Mouse (Mus musculus): ENCODE results near the gene Sik1. TPM values are rescaled to one million over a fixed set of nuclear protein-coding genes. Genes with fewer than 3 reads are reported as not detected.

Sik1 gene
- total RNA-seq, 4 experiments from 2014 or later = 8.6 to 127 (median 15.7) TPM

DNA sequence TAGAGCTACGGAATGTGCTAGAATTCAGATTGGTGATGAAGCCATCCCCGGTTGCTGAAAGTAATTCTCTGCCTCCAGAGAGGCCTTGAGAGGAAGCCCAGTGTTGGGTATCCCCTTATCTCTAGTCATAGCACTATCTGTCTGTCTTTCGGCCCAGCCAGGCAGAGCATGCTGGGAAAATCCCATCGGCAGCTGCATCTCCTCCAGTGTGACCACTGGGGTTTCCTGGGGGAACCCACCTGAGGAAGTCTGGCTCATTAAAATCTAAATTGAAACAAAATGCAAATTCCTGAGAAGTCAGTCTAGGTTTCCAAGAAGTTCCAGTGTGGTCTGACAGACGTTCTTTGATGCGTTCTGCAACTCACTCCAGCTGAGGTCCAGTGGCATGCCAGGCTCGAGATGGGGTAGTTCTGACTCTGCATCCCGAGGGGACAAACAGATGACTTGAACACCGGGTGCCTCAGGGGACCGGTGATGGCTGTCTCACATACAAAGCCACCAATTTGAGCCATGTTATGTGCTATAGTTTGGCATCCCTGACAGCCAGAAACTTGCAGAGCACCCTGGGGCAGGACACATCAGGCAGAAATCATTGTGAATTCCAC, 19.8 kb upstream of the Sik1 start:
- peak; percentile 0 for DNase-seq

DNA sequence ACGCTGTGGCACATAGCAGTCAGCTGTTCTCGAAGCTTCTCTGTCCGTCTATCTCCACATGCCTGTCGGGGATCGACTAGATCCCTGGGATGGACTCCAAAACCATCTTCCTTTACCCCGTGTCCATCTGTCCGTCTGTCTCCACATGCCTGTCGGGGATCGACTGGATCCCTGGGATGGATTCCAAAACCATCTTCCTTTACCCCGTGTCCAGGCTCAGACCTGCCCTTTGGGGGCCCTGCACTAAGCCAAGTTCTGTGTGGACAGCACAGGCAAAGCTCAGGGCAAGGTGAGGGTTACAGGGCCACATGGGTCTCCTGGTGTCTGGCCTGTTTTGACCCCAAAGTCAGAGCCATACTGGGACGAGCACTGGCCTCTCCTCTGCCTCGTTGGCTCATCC, 19.1 kb upstream of the Sik1 start:
- peak; percentile 1 for DNase-seq

DNA sequence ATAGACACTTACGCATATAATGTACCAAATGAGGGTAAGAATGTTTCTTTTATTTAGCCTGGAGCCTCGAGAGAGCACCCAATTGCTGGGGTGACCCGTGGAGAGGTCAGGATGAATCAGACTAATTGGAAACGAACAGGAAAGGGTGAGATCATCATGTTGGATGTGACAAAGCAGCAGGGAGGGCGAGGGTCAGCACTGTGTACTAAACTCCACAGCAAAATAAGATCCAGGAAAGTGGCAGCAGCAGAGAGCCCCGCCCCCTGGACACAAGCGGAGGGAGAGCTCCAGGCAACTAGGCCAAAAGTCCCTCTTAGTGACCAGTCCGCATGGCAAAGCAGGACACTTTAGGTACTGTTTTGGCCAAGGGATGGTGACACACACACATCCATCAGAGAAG, 18.4 kb upstream of the Sik1 start:
- peak; percentile 55 for DNase-seq

DNA sequence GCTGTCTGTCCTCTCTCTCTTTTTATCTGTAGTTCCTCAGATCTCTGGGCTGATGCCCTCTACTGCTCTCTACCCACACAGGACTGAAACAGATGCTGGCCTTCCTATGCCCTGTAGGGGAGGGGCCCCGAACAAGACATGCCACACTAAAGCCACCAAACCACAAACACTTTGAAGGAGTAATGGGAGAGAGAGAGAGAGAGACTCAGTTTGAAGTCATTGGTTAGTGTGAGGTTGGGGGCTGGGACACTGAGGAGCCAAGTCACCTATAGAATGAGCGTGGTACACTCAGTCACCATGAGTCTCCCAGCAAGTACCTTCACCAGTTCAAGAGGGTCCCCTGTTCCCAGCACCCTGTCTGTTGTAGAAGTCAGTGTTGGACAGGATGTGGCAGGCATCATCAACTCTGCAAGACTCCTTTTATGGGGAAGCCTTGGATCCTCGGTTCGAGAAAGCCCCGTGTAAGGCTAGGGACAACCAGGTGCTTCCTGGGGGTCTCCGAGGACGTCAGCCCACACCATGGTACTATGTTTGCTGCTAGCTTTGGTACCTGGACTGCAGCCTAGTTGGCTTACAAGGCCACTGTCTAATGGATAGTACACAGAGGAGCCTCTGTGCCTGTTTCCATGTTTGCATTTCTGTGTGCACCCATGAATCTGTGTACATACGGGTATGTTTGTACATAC, 17.7 kb upstream of the Sik1 start:
- peak; percentile 1 for DNase-seq

DNA sequence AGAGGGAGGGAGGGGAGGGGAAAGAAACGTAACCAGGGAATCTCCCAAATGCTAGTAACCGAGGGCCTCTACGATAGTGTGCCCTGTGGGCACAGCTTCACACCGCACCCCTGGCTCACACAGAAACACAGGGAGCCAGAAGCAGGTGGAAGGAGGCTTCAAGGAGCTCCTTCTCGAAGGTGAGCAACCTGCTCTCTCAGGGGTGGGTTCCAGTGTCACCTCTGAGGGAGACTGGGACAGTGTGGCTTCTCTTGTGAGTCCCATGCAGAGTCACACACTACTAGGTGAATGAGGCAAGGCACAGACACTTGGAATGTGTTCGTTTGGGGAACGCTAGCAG, 17.2 kb upstream of the Sik1 start:
- DNase-seq = peak; percentile 0

DNA sequence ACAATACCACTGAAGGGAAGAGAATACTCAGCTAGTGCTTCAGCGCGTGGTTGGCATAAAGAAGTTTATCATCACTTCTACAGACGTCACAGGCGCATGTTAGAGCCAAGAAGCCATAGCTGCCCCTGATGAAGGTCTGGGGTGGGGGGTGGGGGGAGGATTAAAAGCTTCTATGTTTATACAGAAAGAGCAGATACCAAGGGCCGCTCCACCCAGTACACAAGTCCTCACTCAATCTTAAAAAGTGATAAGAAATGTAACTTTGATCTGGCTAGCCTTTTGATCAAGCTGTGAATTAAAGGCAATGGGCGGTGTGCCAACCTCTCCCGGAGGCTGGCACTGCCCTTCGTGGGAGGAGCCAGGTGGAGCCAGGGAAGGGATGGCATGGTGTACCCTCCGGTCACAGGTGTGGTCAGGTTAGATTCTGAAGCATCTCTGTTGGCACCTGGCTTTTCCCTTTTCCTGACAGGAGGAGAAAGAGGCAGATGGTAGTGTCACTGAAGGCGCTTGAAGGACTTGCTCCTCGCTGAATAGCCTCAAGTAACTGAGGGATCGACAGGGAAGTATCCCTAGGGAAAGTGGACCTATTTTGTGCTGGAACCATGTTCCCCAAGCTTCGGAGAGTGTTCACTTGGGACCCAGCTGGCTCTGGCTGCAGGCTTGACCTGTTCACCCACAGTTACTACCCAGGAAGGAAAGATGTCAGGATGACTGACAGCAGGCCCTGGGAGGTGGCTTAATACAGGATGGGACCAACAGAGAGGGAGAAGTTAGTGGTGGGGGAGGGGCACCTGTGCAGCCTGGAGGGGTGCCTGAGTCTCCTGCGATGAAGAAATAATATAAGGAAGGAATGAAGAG, 16.6 kb upstream of the Sik1 start:
- DNase-seq = peak; percentile 7

DNA sequence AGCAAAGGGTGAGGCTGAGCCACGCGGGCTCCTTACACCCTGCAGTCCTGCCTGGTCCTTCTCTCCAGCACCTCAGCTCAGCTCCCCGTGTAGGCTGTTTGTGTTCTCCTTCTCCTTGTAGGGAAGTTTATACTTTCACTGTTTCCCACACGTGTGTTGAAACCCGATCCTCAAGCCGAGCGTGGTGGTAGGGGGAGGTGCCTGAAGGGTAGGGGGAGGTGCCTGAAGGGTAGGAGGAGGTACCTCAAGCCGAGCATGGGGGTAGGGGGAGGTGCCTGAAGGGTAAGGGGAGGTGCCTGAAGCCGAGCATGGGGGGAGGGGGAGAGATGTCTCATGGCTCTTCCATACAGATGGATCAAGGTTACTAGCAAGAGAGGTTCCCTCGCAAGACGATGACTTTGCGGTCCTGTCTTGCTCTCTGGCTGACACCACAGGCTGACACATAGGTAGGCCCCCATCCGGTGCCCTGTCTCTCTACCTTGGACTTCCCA, 15.4 kb upstream of the Sik1 start:
- DNase-seq = peak; percentile 0

DNA sequence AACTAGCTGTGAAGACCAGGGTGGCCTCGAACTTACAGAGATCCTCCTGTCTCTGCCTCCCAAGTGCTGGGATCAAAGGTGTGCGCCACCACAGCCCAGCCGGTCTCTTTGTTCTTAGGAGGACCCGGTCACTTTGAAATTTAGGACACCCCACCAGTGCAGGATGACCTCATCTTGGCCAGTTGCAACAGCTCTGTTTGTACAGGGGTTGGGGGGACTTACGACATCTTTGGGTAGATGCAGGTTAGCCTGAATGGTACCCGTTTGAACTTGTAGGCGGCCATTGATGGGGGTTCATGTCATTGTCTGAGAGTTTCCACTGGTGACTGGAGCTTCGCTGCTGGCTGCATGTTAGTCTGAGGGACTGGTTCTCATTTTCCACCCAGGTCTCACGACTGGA, 14.8 kb upstream of the Sik1 start:
- peak; percentile 0 for DNase-seq

DNA sequence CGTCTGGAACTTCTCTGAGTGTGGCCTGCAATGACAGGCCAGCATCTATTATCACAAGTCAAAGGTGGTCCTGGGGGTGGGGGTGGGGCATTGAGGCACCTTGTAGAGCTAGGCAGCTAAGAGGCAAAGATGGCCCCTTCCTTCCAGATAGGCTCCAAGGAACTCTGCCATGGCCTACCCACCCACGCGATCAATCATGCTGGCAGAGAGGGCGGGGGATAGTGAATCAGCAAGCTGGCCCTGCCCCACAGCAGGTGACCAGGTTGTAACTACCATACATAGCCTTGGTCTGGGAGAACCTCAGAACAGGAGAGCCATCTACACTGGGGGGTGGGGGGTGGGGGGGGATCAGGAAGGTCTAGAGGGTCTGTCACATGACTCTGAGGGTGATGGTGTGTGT, 12.5 kb upstream of the Sik1 start:
- peak; percentile 0 for DNase-seq

DNA sequence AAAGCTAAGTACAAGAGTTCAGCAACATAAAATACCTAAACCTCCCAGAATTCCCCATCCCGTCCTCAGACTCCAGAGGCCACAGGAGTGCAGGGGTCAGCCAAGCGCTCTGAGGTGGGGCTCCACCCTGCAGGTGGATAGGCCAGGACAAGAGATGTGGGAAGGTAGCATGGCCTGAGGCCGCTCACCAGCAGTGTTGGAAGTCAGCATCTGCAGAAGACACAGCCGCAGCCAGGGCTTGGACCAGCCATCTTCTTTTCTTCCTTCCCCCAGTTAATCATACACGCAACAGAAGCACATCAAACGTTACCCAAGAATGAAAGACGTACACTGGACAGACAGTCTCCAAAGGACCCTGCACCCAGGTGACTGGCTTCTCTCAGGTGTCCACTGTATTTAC, 11.5 kb upstream of the Sik1 start:
- DNase-seq = peak; percentile 0

DNA sequence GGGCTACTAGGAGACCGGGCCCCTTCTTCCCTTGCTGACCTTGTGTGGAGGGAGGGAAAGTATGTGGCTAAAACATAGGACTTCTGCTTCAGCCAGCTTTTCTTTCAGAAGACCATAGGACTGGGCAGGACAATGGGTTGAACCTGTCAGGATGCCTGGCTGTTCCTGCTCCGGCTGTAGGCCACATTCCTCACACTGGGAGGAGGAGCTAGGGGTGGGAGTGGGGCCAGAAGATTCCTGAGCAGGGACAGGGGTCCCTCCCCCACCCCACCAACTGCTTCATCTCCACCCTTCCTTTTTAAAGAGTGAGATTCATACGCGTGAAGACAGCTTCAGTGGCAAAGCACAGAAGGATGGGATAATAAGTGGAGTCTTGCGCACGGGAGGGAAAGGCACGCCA, 10.0 kb upstream of the Sik1 start:
- no peak for DNase-seq

DNA sequence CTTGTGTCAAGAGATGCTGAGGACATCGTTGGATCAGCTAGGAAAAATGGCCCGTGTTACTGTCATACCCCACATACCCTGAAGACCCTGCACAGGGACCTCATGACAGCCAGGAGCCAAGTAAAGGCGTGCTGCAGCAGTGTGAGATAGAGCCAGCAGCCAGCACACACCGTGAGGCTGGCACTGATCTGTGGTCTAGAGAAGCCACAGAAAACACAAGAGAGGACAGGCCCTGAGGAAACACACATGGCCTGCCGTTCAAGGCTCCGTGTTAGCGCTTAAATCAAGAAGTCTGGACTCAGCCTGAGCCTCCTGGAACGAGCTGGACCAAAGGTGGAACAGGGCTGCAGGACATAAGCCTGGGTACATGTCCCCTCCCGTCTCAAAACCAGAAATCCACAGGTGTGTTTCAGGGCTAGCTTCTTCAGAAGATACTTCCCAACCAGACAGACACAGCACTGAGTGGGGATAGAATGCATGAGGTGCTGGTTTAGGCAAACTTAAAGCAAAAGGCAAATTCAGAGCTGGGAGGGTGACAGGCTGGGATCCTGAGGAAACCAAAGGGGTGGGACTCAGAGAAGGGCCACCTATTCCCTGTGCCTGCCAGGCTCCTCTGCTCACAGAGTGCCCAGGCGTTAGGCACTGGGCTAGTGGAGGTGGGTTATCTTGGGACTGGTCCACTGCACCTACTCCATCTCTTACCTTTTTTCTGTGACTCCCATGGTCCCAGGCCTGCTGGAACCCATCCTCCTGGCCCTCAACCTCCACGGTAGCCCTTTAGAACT, 9.3 kb upstream of the Sik1 start:
- DNase-seq = peak; percentile 0

DNA sequence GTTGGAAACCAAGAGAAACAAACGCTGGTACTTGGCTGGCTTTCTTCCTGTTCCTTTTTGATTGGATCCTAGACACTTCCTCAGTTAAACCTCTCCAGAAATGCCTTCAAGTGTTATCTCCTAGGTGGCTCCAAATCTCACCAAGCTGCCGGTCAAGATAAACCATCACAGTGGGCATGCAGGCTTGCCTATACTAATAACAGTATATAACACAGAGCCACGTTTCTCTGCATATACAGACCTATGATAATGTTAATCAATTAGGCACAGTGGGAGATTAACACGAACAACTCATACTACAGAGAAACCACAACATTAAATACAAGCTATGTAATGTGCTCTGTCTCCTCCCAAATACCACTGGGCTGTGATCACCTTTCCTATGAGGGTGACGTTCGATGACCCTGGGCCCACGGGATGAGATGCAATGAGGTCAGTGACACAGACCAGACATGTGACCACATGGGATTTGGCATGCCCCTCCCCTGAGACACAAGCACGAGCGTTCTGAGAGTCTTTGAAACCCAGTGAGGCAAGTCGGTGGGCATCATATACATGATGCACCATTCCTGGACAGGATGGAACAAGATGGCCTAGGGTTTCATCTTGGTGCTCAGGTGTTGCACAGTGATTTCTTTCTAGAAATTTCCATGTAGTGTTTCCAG, 7.7 kb upstream of the Sik1 start:
- DNase-seq = peak; percentile 0

DNA sequence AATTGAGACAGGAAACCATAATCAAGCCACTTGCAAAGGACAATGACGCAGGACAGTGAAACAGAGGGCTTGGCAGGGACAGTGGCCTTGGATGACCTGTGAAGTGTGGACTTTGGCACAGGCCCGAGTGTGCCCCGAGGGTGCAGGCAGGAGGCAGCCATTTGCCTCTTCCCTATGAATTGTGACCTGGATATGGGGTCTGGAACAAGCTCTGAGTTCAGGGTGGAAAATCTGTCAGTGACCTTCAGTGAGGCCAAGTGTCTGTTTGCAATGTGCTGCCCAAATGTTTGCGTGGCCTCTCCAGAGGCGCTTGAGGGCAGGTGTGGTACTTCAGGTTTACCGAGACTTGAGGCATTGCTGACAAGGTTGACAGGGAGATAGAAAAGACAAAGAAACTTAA, 6.5 kb upstream of the Sik1 start:
- DNase-seq = peak; percentile 68

DNA sequence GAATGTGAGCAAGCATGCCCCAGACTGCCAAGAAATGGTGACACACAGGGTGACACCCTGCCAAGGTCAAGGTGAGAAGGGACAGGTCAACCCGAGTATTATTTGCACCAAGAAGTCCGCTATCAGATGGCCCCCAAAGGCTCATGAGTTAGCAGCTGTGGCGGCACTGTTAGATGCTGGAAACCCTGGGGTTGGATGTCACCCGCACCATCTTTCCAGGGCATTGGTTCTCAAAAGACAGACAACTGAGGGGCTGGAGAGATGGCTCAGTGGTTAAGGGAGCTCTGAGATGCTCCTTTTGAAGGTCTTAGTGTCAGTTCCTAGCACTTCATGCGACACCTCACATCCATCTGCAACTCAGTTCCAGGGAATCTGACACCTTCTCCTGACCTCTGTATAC, 6.1 kb upstream of the Sik1 start:
- DNase-seq = no peak

DNA sequence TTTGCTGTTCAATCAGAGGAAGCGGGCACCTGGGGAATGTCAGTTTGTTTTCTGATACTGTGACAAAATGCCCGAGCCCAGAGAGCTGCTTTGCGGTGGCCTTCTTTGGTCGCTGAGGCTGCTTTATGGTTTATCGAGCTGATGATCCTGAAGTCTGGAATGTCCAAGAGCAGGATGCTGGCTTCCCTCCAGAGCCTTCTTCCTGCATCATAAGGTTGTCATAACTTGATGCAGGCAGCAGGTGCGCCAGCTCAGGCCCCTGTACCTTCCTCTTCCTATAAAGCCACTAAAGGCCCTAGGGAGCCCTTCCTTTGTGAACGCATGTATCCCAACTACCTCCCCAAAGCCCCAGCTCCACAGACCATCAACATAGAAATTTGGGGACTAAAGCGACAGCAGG, 5.3 kb upstream of the Sik1 start:
- no peak for DNase-seq

DNA sequence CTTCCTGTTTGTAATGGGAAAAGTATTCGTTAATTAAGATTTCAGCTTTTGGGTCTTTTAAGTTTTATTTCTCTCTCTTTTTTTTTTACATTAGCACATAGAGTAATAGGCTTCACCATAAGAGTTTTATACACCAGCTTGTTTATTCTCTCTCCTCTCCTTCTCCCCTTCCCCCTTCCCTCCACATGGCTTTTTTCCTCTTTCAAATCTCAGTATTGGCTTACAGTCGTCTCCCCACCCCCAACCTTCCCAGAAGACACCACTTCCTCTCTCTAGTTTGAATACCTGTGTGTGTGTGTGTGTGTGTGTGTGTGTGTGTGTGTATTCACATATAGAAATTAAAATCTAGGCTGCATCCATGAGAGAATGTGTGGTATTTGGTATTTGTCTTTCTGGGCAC, 3.8 kb upstream of the Sik1 start:
- no peak for DNase-seq

DNA sequence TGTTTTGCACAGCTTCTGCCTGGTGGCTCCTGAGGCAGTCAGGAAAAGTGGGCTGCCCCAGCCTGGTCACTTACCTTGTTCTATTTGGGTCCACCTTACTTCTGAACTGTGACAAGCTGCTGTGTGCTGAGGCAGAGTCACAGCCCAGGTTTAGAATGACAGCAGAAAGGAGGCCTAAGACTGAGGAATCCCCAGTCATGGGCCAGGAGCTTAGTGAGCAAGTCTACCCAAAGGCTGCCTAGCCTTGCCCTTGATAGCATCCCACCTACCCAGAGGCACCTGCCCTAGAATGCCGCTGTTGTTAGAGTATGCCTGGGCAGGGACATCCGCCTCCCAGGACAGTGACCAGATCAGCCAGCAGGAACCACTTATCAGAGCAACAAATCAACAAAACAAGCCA, 3.2 kb upstream of the Sik1 start:
- no peak for DNase-seq

DNA sequence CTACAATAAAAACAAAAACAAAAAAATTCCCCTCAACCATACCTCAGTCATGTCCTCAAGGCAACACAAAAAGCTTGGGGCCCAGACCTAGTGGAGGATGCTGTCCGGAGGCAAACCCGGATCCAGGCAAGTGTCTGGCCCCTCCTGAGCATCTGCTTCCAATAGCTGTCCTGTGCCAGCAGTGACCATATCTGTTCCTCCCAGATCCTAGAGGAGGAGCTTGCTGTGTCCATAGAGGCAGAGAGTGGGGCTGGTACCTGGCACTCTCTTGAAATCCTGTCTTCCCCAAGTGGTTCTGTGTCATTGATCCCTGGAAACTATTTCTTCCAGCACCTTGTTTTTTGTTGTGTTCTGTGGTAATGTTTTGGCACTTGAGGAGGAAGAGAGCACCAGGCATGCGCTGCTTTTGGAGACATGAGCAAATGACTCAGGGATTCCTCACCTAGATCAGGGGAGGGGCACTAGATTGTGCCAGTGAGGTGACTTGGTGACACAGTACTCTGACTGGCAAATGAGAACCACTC, 2.4 kb upstream of the Sik1 start:
- DNase-seq = no peak

DNA sequence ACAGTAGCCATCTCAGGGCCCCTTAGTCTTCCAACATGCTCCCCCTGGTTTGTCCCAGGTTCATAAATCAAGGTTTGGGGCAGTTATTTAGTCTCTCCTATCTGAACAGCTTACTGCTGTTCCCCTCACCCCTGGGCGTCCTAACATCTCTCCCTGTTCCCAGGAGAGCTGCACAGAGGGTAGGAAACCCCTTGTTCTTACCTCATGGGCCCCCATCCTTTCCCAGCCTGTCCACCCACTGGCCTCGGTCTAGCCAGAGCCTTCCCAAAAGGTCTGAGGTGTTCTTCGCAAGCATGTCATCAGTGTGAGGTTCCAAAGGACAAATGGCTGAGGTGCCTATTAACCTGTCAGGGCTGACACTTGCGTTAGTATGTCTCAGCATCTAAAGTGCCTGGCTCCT, 1.6 kb upstream of the Sik1 start:
- no peak for DNase-seq

DNA sequence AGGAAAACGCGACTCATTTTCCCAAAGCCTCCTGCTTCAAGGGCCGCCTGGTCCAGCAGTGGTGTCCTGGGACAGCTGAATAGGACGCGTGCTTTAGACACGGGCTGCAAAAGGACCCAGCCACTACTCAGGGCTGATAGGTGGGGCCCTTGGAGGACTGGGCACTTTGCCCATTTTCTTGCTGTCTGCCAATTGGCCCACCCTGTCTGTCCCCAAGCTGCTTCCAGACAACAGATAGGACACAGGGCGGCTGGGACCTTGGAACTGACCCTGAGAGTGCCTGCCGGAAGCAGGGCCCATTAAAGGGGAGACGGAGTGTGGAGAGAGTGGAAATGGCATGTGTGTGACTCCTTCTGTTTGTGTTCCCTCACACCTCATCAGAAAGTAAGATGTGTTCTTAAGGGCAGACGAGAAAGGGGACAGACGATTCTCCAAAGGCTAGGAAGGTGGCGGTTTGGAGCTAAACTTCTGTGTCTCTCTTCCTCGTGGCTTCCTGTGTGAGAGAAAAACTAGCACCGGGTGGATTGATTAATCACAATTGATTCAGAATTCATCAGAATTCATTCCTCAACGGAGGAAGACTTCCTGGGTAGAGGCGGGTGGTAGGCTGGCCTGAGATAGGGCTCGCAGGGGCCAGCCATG, 1.0 kb upstream of the Sik1 start:
- DNase-seq = peak; percentile 92

Measured in adrenal gland, adult 8-10 months (tissue).